Mouse (Mus musculus): ENCODE measurements around the gene Gm5460. TPM values are rescaled to one million over a fixed set of nuclear protein-coding genes. Genes with fewer than 3 reads are reported as not detected.
A peak's percentile ranks its signal among the peaks of the same experiment; 100 is the strongest.

The Gm5460 gene
- polyA plus RNA-seq, 1 experiment = 0.04 TPM

- no peaks in the 10 kb centered on the region for H3K27me3 ChIP-seq (ENCODE audit: control insufficient read depth, insufficient read depth, insufficient read length)
- H3K36me3 ChIP-seq (ENCODE audit: control insufficient read depth, insufficient read depth) = no peaks in the 10 kb centered on the region
- H3K79me2 ChIP-seq (ENCODE audit: control insufficient read depth, insufficient read depth) = peaks cover 4% of the 10 kb centered on the region
- no peak overlapping the region for H3ac ChIP-seq (ENCODE audit: control insufficient read depth, insufficient read length)
- TF ChIP-seq POLR2AphosphoS2 (IDR thresholded peaks at IDR 0.05; ENCODE audit: insufficient read length, low read depth) = no peak
- no peak for TF ChIP-seq REST (IDR thresholded peaks at IDR 0.05; ENCODE audit: insufficient read depth, insufficient read length)
- no peak for TF ChIP-seq TCF3 (IDR thresholded peaks at IDR 0.05; ENCODE audit: insufficient read length, low read depth)
- no peak for TF ChIP-seq MYOG (IDR thresholded peaks at IDR 0.05; ENCODE audit: control insufficient read depth in 1 of 3, insufficient read depth in 1 of 3, insufficient read length in 2 of 3, low read depth in 2 of 3)
- TF ChIP-seq SRF (IDR thresholded peaks at IDR 0.05; ENCODE audit: control insufficient read depth, insufficient read length, low read depth) = no peak
- TF ChIP-seq USF1 (IDR thresholded peaks at IDR 0.05; ENCODE audit: low read depth) = no peak
- no peak for TF ChIP-seq E2F4 (IDR thresholded peaks at IDR 0.05; ENCODE audit: insufficient read depth)
- no peak for TF ChIP-seq MYOD1 (IDR thresholded peaks at IDR 0.05; ENCODE audit: control insufficient read depth in 1 of 3, insufficient read length in 2 of 3, low read depth in 2 of 3)
- no peak for TF ChIP-seq CEBPB (IDR thresholded peaks at IDR 0.05; ENCODE audit: insufficient read depth, poor library complexity, severe bottlenecking)
- no peak for TF ChIP-seq TCF12 (IDR thresholded peaks at IDR 0.05; ENCODE audit: insufficient read depth, poor library complexity, severe bottlenecking)
- no peak for TF ChIP-seq MAX (IDR thresholded peaks at IDR 0.05; ENCODE audit: low read depth)
- TF ChIP-seq POLR2A (IDR thresholded peaks at IDR 0.05; ENCODE audit: insufficient read length, low read depth) = no peak
- H3K4me2 ChIP-seq (ENCODE audit: low read depth) = peak overlapping the region; percentile 78
- peak overlapping the region; percentile 16 for H3K4me3 ChIP-seq
Observed at GRCm38 (mm10) chr14:34087856-34088398, 71.4 kb downstream of the Gm5460 start.

DNA sequence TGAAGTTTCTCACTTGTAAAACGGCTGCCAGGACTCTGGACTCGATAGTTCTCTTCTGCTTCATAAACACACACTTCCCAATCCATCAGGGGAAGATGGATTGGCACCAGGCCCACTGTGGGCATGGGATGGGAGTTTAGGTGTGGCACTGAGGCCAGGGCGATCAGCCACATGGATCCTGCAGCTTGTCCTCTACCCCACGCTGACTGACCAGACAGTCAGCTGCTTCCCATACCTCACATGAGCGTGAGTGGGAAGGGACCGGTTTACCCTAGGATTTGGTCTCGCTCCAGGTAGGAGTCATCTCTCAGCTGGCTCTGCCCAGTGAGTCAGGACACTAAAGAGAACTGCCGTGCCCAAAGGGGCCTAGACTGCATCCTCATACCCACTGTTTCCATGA lies 73.2 kb downstream of the Gm5460 start:
- peak overlapping the region; percentile 78 for H3K4me2 ChIP-seq (ENCODE audit: low read depth)
- no peak overlapping the region for H3K4me3 ChIP-seq
- TF ChIP-seq POLR2AphosphoS2 (IDR thresholded peaks at IDR 0.05; ENCODE audit: insufficient read length, low read depth) (no peak), MAX (IDR thresholded peaks at IDR 0.05; ENCODE audit: low read depth) (no peak), TCF3 (IDR thresholded peaks at IDR 0.05; ENCODE audit: insufficient read length, low read depth) (peak; percentile 24), REST (IDR thresholded peaks at IDR 0.05; ENCODE audit: insufficient read depth, insufficient read length) (no peak), USF1 (IDR thresholded peaks at IDR 0.05; ENCODE audit: low read depth) (peak; percentile 13), MYOD1 (IDR thresholded peaks at IDR 0.05; ENCODE audit: control insufficient read depth in 1 of 3, insufficient read length in 2 of 3, low read depth in 2 of 3) (peak in 2 of 3 experiments; percentile 75 to 93), SRF (IDR thresholded peaks at IDR 0.05; ENCODE audit: control insufficient read depth, insufficient read length, low read depth) (no peak), TCF12 (IDR thresholded peaks at IDR 0.05; ENCODE audit: insufficient read depth, poor library complexity, severe bottlenecking) (peak; percentile 46), MYOG (IDR thresholded peaks at IDR 0.05; ENCODE audit: control insufficient read depth in 1 of 3, insufficient read depth in 1 of 3, insufficient read length in 2 of 3, low read depth in 2 of 3) (peak in 2 of 3 experiments; percentile 51 to 80), POLR2A (IDR thresholded peaks at IDR 0.05; ENCODE audit: insufficient read length, low read depth) (peak; percentile 31), E2F4 (IDR thresholded peaks at IDR 0.05; ENCODE audit: insufficient read depth) (no peak), CEBPB (IDR thresholded peaks at IDR 0.05; ENCODE audit: insufficient read depth, poor library complexity, severe bottlenecking) (no peak)
- no peaks in the 10 kb centered on the region for H3K27me3 ChIP-seq (ENCODE audit: control insufficient read depth, insufficient read depth, insufficient read length)
- H3ac ChIP-seq (ENCODE audit: control insufficient read depth, insufficient read length) = no peak overlapping the region
- no peaks in the 10 kb centered on the region for H3K36me3 ChIP-seq (ENCODE audit: control insufficient read depth, insufficient read depth)
- H3K79me2 ChIP-seq (ENCODE audit: control insufficient read depth, insufficient read depth) = peaks cover 4% of the 10 kb centered on the region

DNA sequence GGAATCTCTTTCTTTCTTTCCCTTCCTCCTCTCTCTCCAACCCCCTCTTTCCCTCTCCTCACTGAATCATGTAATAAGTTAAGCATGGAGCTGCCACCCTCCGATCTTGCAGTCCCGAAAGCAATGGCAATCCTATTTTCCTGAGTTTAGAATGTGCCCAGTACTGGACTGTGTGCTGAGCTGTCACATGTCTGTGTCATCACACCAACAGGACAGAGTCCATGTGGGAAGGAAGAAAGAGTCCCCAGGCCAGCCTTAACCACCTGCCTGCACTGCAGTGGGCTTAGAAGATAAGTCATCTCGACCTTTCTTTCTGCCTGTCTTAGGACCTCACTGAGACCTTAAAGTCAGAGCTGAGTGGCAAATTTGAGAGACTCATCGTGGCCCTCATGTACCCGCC lies 74.9 kb downstream of the Gm5460 start:
- Histone ChIP-seq H3ac (ENCODE audit: control insufficient read depth, insufficient read length) (no peak overlapping the region), H3K4me2 (ENCODE audit: low read depth) (no peak overlapping the region), H3K4me3 (no peak overlapping the region), H3K36me3 (ENCODE audit: control insufficient read depth, insufficient read depth) (no peaks in the 10 kb centered on the region), H3K27me3 (ENCODE audit: control insufficient read depth, insufficient read depth, insufficient read length) (no peaks in the 10 kb centered on the region), H3K79me2 (ENCODE audit: control insufficient read depth, insufficient read depth) (peaks cover 4% of the 10 kb centered on the region)
- TF ChIP-seq REST (IDR thresholded peaks at IDR 0.05; ENCODE audit: insufficient read depth, insufficient read length) (no peak), POLR2AphosphoS2 (IDR thresholded peaks at IDR 0.05; ENCODE audit: insufficient read length, low read depth) (no peak)

GRCm38 (mm10) chr14:34092856-34093255 lies 76.3 kb downstream of the Gm5460 start:
- TF ChIP-seq TCF12 (IDR thresholded peaks at IDR 0.05; ENCODE audit: insufficient read depth, poor library complexity, severe bottlenecking) (no peak), POLR2A (IDR thresholded peaks at IDR 0.05; ENCODE audit: insufficient read length, low read depth) (no peak), TCF3 (IDR thresholded peaks at IDR 0.05; ENCODE audit: insufficient read length, low read depth) (no peak), POLR2AphosphoS2 (IDR thresholded peaks at IDR 0.05; ENCODE audit: insufficient read length, low read depth) (no peak), CEBPB (IDR thresholded peaks at IDR 0.05; ENCODE audit: insufficient read depth, poor library complexity, severe bottlenecking) (no peak), REST (IDR thresholded peaks at IDR 0.05; ENCODE audit: insufficient read depth, insufficient read length) (no peak), MYOD1 (IDR thresholded peaks at IDR 0.05; ENCODE audit: control insufficient read depth in 1 of 3, insufficient read length in 2 of 3, low read depth in 2 of 3) (no peak), E2F4 (IDR thresholded peaks at IDR 0.05; ENCODE audit: insufficient read depth) (no peak), MAX (IDR thresholded peaks at IDR 0.05; ENCODE audit: low read depth) (no peak), USF1 (IDR thresholded peaks at IDR 0.05; ENCODE audit: low read depth) (no peak), SRF (IDR thresholded peaks at IDR 0.05; ENCODE audit: control insufficient read depth, insufficient read length, low read depth) (no peak), MYOG (IDR thresholded peaks at IDR 0.05; ENCODE audit: control insufficient read depth in 1 of 3, insufficient read depth in 1 of 3, insufficient read length in 2 of 3, low read depth in 2 of 3) (no peak)
- Histone ChIP-seq H3K36me3 (ENCODE audit: control insufficient read depth, insufficient read depth) (no peaks in the 10 kb centered on the region), H3ac (ENCODE audit: control insufficient read depth, insufficient read length) (no peak overlapping the region), H3K4me3 (no peak overlapping the region), H3K27me3 (ENCODE audit: control insufficient read depth, insufficient read depth, insufficient read length) (no peaks in the 10 kb centered on the region), H3K79me2 (ENCODE audit: control insufficient read depth, insufficient read depth) (peaks cover 4% of the 10 kb centered on the region), H3K4me2 (ENCODE audit: low read depth) (no peak overlapping the region)

GRCm38 (mm10) chr14:34096161-34096560 lies 79.6 kb downstream of the Gm5460 start:
- Histone ChIP-seq H3K27me3 (ENCODE audit: control insufficient read depth, insufficient read depth, insufficient read length) (no peaks in the 10 kb centered on the region), H3K4me3 (no peak overlapping the region)
- TF ChIP-seq USF1 (IDR thresholded peaks at IDR 0.05; ENCODE audit: low read depth) (no peak), TCF12 (IDR thresholded peaks at IDR 0.05; ENCODE audit: insufficient read depth, poor library complexity, severe bottlenecking) (no peak), POLR2AphosphoS2 (IDR thresholded peaks at IDR 0.05; ENCODE audit: insufficient read length, low read depth) (no peak), MYOD1 (IDR thresholded peaks at IDR 0.05; ENCODE audit: control insufficient read depth in 1 of 3, insufficient read length in 2 of 3, low read depth in 2 of 3) (no peak), TCF3 (IDR thresholded peaks at IDR 0.05; ENCODE audit: insufficient read length, low read depth) (no peak), E2F4 (IDR thresholded peaks at IDR 0.05; ENCODE audit: insufficient read depth) (no peak), SRF (IDR thresholded peaks at IDR 0.05; ENCODE audit: control insufficient read depth, insufficient read length, low read depth) (no peak), MYOG (IDR thresholded peaks at IDR 0.05; ENCODE audit: control insufficient read depth in 1 of 3, insufficient read depth in 1 of 3, insufficient read length in 2 of 3, low read depth in 2 of 3) (no peak), REST (IDR thresholded peaks at IDR 0.05; ENCODE audit: insufficient read depth, insufficient read length) (no peak), POLR2A (IDR thresholded peaks at IDR 0.05; ENCODE audit: insufficient read length, low read depth) (no peak)

More at GRCm38 (mm10) chr14:34096161-34096560, 79.6 kb downstream of the Gm5460 start:
- Histone ChIP-seq H3K79me2 (ENCODE audit: control insufficient read depth, insufficient read depth) (no peaks in the 10 kb centered on the region), H3K36me3 (ENCODE audit: control insufficient read depth, insufficient read depth) (no peaks in the 10 kb centered on the region), H3ac (ENCODE audit: control insufficient read depth, insufficient read length) (no peak overlapping the region), H3K4me2 (ENCODE audit: low read depth) (no peak overlapping the region)
